Mouse (Mus musculus): ENCODE results near the gene Zfp217.
"Not testable (repeated sequence)": the region's sequence is repeated elsewhere in the genome, so short reads cannot be mapped to it uniquely, and the experiment has no call there.

Gene Zfp217

GRCm38 (mm10) chr2:170147661-170148153 is at the start of gene Zfp217:
Gene Zfp217 (minus strand): TSS chr2:170148103.
- DNase-seq (ENCODE audit: extremely low spot score) = peak; percentile 20

DNA sequence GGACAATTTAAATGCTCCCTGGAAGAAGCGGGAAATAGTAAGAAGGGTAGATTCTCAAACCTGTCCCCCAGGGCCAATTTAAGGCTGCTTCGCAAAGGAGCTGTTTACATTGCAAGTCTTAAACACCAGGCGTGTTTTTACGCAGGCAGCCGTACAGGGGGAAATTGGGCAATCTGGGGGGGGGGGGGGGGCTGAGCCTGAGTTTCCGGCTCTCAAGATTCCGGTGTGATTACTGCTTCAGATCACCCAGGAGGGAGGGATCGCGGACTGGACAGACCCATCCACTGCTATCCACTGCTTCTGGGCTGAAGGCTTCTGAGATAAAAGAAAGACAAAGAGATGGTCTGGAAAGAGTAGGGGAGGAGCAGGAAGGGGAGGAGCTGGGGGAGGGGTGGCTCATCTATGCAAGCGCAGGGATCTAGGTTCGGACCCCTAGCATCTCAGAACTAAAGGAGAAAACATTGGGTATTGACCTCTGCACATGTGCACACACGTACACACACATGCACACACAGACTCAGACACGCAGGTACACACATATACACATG is 47.7 kb upstream of the Zfp217 start:
- no peak for DNase-seq (ENCODE audit: extremely low spot score)

GRCm38 (mm10) chr2:170194845-170195244 is 46.9 kb upstream of the Zfp217 start:
- no peak for DNase-seq (ENCODE audit: extremely low spot score)

GRCm38 (mm10) chr2:170193850-170194249 is 45.9 kb upstream of the Zfp217 start:
- DNase-seq (ENCODE audit: extremely low spot score) = no peak

DNA sequence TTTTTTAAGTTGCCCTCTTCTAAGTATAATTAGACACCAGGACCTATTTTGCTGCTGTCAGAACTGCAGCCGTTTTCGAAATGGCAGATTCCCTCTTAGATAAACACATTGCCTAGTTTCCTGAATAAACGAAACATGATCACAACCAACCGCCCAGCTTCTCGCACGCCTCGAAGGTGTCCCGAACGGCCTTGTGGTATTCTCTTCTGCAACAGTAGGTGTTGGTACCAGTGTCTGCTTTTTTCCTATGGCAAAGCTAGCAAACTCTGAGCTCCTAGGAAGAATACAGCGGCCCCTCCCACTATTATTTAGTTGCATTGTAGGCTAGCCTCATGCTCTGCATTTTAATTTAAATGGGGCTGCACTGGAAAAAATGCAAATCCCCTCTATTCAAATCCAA is 45.3 kb upstream of the Zfp217 start:
- DNase-seq (ENCODE audit: extremely low spot score) = peak; percentile 38

DNA sequence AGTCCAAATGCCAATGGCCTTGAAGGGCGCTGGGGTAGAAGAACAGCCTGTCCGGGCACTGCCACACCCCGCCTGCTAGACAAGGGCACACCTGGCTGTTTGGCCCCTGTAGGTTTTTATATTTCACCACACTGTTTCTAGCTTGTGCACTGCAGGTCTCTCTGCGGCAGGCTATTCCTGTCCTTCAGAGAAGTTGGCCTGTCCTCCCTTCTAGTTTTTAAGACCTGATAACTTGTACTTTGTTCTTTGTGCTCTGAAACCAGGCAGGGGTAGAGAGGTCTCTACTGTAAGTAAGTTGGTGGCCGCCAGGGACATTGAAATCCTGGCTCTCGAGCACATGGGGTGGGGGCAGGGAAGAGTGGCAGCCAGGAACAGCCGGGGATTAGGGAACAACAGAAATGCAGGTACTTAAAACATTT is 44.8 kb upstream of the Zfp217 start:
- peak; percentile 71 for DNase-seq (ENCODE audit: extremely low spot score)

- DNase-seq (ENCODE audit: extremely low spot score) = no peak
These were observed 40.8 kb upstream of the Zfp217 start for GRCm38 (mm10) chr2:170188721-170189120.

- DNase-seq (ENCODE audit: extremely low spot score) = no peak
These were observed 37.4 kb upstream of the Zfp217 start for GRCm38 (mm10) chr2:170185137-170185837.

- peak; percentile 77 for DNase-seq (ENCODE audit: extremely low spot score)
These were observed 36.5 kb upstream of the Zfp217 start for GRCm38 (mm10) chr2:170184175-170184983.

- no peak for DNase-seq (ENCODE audit: extremely low spot score)
These were observed 35.9 kb upstream of the Zfp217 start for GRCm38 (mm10) chr2:170183851-170184174.

DNA sequence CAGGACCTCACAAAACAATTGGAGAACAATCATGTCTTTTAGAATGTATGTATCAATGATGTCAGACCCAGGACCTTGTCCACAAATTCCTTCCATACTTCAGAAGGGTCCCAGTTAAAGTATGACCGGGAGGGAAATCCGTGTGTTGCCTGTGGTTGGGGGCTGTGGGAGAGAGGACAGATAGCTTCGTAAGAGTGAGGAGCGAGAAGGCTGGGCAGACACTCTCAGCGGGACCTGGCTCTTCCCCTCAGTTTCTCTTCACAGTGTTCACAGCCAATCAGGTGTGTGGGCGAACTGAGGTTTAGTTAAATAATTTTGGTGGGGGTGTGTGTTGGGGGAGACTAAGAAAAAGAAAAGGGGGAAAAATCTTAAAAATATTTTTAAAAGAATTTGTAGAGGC is 34.0 kb upstream of the Zfp217 start:
- no peak for DNase-seq (ENCODE audit: extremely low spot score)

- not testable (repeated sequence) for DNase-seq (ENCODE audit: extremely low spot score)
These were observed 32.9 kb upstream of the Zfp217 start for GRCm38 (mm10) chr2:170180769-170181168.

DNA sequence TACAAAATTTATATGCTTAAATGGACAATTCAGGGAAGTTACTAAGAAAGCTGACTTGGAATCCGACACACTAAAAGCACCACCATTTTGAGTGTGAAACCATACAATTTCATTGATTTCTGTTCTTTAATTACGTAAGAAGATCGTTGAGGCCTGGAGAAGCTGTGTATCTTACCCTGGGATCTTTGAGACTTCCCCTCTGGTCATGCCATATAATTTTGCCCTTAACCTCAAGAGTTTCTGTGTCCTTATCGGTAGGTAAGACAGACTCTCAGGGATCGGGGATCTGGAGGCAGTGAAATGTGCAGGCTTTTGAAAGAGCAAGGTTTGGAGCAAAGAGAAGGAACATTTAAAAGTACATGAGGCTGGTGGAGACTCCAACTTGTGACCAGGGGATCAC is 31.4 kb upstream of the Zfp217 start:
- no peak for DNase-seq (ENCODE audit: extremely low spot score)

GRCm38 (mm10) chr2:170177323-170177722 is 29.4 kb upstream of the Zfp217 start:
- no peak for DNase-seq (ENCODE audit: extremely low spot score)

- peak; percentile 25 for DNase-seq (ENCODE audit: extremely low spot score)
These were observed 28.5 kb upstream of the Zfp217 start for GRCm38 (mm10) chr2:170176284-170176926.

- no peak for DNase-seq (ENCODE audit: extremely low spot score)
These were observed 27.8 kb upstream of the Zfp217 start for GRCm38 (mm10) chr2:170175661-170176150.

DNA sequence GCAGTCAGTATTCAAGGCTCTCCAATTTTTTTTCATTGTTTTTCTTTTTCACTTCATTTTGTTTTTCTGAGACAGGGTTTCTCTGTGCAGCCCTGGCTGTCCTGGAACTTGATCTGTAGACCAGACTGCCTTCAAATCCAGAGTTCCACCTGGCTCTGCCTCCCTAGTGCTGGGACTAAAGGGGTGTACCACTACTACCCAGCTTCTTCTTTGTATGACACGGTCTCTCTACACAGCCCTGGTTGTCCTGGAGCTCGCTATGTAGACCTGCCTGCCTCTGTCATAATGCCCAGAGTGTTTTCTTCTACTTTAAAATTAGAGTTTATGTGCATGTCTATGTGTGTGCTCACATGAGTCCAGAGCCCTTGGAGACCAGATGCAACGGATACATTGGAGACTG is 27.3 kb upstream of the Zfp217 start:
- no peak for DNase-seq (ENCODE audit: extremely low spot score)

DNA sequence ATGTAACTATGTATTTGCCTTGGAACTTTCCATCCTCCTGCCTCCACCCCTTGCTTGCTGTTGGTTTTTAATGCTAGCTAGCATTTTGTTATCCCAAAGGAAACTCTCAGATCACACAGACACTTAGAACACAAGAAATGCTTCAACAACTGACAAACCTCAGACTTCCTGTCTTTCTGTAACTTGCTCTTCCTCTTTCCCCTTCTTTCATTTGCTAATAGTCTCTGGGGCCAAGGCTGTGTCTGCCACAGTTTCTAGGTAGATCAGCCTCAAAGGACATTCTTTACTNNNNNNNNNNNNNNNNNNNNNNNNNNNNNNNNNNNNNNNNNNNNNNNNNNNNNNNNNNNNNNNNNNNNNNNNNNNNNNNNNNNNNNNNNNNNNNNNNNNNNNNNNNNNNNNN is 21.2 kb upstream of the Zfp217 start:
- no peak for DNase-seq (ENCODE audit: extremely low spot score)

DNA sequence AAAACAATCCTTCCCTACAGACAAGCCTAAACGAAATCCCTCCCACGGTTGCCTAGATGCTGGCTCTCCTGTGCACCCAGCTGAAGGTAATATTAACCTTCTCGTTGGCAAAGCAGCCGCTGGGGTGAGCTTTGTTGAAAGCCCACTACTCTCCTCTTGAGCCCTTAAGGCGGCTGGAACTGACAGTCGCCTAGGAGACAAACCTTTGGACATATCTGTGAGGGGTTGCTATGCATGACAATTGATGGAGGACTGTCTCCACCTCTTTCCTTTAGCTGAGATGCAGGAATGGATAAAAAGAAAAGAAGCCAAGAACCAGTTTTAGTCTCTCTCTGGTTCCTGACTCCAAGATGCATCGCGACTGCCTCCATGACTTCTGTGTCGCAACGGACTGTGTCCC is 17.7 kb upstream of the Zfp217 start:
- DNase-seq (ENCODE audit: extremely low spot score) = no peak

DNA sequence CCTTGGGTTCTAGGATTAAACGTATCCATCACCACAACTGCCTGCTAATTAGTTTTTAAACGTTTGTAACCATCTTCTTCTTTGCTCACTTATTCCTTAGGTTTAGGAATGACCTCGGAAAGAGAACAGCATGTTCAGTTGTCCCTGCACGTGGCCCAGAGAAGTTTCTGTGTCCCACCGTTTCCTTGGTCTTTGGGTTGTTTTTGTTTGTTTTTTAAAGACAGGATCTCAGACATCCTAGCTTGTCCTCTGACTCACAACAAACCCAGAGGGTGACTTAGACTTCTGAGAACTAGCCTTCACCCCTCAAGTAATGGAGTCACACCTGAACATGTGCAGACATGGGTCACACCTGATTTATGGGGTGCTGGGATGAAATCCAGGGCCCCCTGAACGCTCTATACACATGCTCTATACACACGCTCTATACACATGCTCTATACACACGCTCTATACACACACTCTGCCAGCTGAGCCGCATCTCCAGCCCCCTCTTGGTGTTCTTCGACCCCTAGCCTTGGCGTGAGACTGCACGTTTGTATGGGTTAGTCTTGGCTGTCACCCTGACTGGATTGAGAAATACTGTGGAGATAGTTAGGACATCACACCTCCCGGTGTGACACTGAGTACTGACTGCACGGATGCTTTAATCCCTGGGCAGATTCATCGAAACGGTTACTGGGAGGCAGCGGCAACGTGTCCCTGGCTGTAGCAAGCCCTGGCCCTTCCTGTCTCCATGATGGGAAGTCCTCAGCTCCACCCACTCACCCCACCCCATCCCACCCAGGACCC is 16.0 kb upstream of the Zfp217 start:
- DNase-seq (ENCODE audit: extremely low spot score) = no peak

GRCm38 (mm10) chr2:170159795-170160568 is 12.1 kb upstream of the Zfp217 start:
- DNase-seq (ENCODE audit: extremely low spot score) = no peak

Data from embryo, embryonic 9.5 days (tissue).